Comparison of ENCODE assay signal across 9 mouse cellular contexts in genomic region chr13:68597667-68598066, GRCm38 (mm10). TPM values are rescaled to one million over a fixed set of nuclear protein-coding genes. Genes with fewer than 3 reads are reported as not detected.
A peak's percentile ranks its signal among the peaks of the same experiment; 100 is the strongest.
DNase-seq lines count a peak whose midpoint lies in the region; ATAC-seq lines count a peak whose summit lies in the region.
"Had no signal": no experiment of that assay in that cellular context is flagged by ENCODE, and none has a peak within 500 bp of the region (broad histone marks: within the 10 kb centered on the region; RNA-seq: fewer than 3 reads in every experiment).

No protein-coding gene starts in this region.

- H3K27me3 ChIP-seq in hindbrain, embryonic 13.5 days: no peaks in the 10 kb centered on the region
- H3K27me3 ChIP-seq in liver, embryonic 15.5 days: no peaks in the 10 kb centered on the region

- peak; percentile 4 for DNase-seq in spleen, adult 12 weeks (ENCODE audit: low spot score)
- DNase-seq in spleen, postnatal 14 days (ENCODE audit: low spot score in 2 of 2): no peak
- DNase-seq in yolk sac, embryonic 10.5 days (ENCODE audit: low spot score): peak; percentile 26
- DNase-seq in gastrocnemius, postnatal 36 days: no peak
- DNase-seq in spleen, postnatal 36 days (ENCODE audit: low spot score in 2 of 2): no peak
- no peak for DNase-seq in frontal cortex, postnatal 10 days (ENCODE audit: low spot score in 2 of 2)

- H3K9ac ChIP-seq in hindbrain, embryonic 13.5 days: no peak overlapping the region
- H3K9ac ChIP-seq in liver, embryonic 15.5 days: no peak overlapping the region

- H3K36me3 ChIP-seq in hindbrain, embryonic 13.5 days: peaks cover 7% of the 10 kb centered on the region
- peaks cover 7% of the 10 kb centered on the region for H3K36me3 ChIP-seq in liver, embryonic 15.5 days (replicated peaks)

- H3K4me1 ChIP-seq in hindbrain, embryonic 13.5 days (replicated peaks): peaks cover 16% of the 10 kb centered on the region
- H3K4me1 ChIP-seq in liver, embryonic 15.5 days (replicated peaks): peaks cover 8% of the 10 kb centered on the region

- intact Hi-C loops in gastrocnemius, postnatal 36 days (cut with DNase I): loop anchor here (5.0 to 10.0 kb wide), 2 partner anchors 865 to 887 kb away; no protein-coding TSS in a partner anchor

- 0 out of 2 replicates have a peak, but pooled peaks have one; percentile 26 for ATAC-seq in hindbrain, embryonic 13.5 days (ENCODE audit: low FRiP score)
- peak; percentile 85 for ATAC-seq in liver, embryonic 15.5 days (ENCODE audit: insufficient read depth)

- H3K27ac ChIP-seq in hindbrain, embryonic 13.5 days: no peak overlapping the region
- H3K27ac ChIP-seq in liver, embryonic 15.5 days (replicated peaks): no peak overlapping the region

- H3K4me2 ChIP-seq in hindbrain, embryonic 13.5 days: peak overlapping the region; percentile 53
- H3K4me2 ChIP-seq in liver, embryonic 15.5 days: peak overlapping the region; percentile 38; the same call in 1 of the 2 replicates

- peak overlapping the region; percentile 25 for H3K4me3 ChIP-seq in hindbrain, embryonic 13.5 days
- no peak overlapping the region for H3K4me3 ChIP-seq in liver, embryonic 15.5 days (replicated peaks)

- H3K9me3 ChIP-seq in hindbrain, embryonic 13.5 days: no peaks in the 10 kb centered on the region
- no peaks in the 10 kb centered on the region for H3K9me3 ChIP-seq in liver, embryonic 15.5 days (replicated peaks)

- 22% methylated on average over 13 of the region's 13 CpGs for WGBS in hindbrain, embryonic 13.5 days
- whole genome bisulfite sequencing in liver, embryonic 15.5 days (ENCODE audit: insufficient replicate concordance): 11% methylated on average over 13 of the region's 13 CpGs

RNA-seq across cellular contexts. Expression of gene 1700001L19Rik, which starts 0.4 kb away (rescaled TPM):
- 3.4 and 3.5 TPM in 2 replicates for polyA plus RNA-seq in hindbrain, embryonic 13.5 days (2015; fragmentation: Nextera tagmentation; extraction: Ambion mirVana)
- polyA plus RNA-seq in liver, embryonic 15.5 days (2015; fragmentation: Nextera tagmentation; extraction: Ambion mirVana): not detected in 2 replicates
- total RNA-seq in gastrocnemius, postnatal 36 days (2021): not detected
- polyA plus RNA-seq: spleen, adult 2 months had no signal

RNA-seq across cellular contexts. Expression of gene Fastkd3, which starts 15.6 kb away (rescaled TPM):
- 22.7 and 25.9 TPM in 2 replicates for polyA plus RNA-seq in hindbrain, embryonic 13.5 days (2015; fragmentation: Nextera tagmentation; extraction: Ambion mirVana)
- polyA plus RNA-seq in liver, embryonic 15.5 days (2015; fragmentation: Nextera tagmentation; extraction: Ambion mirVana): 12.4 and 12.5 TPM in 2 replicates
- total RNA-seq in gastrocnemius, postnatal 36 days (2021): 1 to 10 TPM; 7.7 to 9.8 TPM

RNA-seq across cellular contexts. Expression of gene Mtrr, which starts 15.7 kb away (rescaled TPM):
- polyA plus RNA-seq in hindbrain, embryonic 13.5 days (2015; fragmentation: Nextera tagmentation; extraction: Ambion mirVana): 12.8 and 12.9 TPM in 2 replicates
- polyA plus RNA-seq in liver, embryonic 15.5 days (2015; fragmentation: Nextera tagmentation; extraction: Ambion mirVana): 9.1 and 9.4 TPM in 2 replicates
- 10 to 100 TPM; 18.9 to 24.1 TPM for total RNA-seq in gastrocnemius, postnatal 36 days (2021)

Comparison
In these comparisons a context has a peak if more than half of its experiments do, and no peak if none do; other contexts are left out.
1. DNase-seq: peak in spleen, adult 12 weeks (single experiment) and yolk sac, embryonic 10.5 days (single experiment); none in spleen, postnatal 14 days (0 of 2), gastrocnemius, postnatal 36 days (0 of 2), spleen, postnatal 36 days (0 of 2) and frontal cortex, postnatal 10 days (0 of 2).